Mouse (Mus musculus) cerebellum, adult 11 months (tissue): ENCODE measurements around the gene Dalrd3.

ENCODE experiments used
- DNase-seq: peaks from one replicate; pipeline ENCODE4 v3.0.0; 2022

The Dalrd3 gene

DNA sequence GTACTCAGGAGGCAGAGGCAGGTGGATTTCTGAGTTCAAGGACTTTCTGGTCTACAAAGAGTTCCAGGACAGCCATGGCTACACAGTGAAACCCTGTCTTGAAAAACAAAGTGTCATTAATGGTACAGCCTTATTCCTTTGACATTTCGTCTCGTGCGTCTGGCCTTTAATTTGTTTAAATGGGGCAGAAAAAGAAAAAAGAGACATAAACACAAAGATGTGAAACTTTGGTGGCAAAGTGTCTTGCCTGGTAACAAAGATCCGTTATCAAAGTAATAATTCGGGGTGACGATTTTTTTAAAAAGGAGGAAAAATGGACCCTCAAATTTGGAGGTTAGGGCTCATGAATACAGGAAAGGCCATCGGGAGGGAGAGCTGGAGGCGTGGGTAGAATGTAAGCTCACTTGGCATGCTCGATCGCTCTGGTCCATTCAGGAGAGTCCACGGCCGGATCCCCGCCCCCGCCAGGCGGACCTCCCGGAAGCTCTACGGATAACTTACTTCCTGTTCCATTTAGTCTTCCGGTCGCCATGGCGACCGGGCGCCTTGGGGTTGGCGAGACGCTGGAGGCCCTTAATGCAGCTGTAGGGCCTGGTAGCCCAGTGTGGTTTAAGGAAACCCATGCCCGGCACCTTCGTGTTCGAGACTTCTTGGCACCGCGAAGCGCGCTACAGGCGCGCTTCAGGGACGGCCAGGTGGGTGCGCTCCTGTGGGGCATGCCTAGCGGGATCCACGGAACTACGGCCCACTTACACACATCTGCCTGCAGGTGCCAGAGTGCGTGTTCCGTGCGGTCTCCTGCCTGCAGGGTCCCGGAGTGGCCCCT lies at the start of gene Dalrd3:
Dalrd3 (plus strand) TSS at position 506 of the 826 bp plus-strand sequence.
- DNase-seq: peak; percentile 85

DNA sequence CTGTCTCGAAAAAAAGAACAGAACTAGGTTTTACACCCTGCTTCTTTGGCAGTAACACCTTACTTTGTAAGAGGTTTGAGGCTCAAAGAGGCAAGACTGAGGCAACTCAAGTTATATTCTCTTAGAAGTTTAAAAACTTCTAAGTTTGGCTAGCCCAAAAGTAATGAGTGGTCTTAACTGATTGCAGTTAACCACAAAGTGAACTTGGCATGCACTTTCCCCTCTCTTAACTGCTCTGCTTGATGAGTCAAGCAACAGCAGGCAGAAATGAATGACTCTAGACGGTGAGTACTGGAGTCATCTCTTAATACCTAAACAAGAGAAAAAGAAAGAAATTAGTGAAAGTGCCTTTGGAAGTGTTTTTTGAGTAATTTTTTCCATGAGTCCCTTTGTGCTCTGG lies 48.1 kb upstream of the Dalrd3 start:
- DNase-seq: no peak

DNA sequence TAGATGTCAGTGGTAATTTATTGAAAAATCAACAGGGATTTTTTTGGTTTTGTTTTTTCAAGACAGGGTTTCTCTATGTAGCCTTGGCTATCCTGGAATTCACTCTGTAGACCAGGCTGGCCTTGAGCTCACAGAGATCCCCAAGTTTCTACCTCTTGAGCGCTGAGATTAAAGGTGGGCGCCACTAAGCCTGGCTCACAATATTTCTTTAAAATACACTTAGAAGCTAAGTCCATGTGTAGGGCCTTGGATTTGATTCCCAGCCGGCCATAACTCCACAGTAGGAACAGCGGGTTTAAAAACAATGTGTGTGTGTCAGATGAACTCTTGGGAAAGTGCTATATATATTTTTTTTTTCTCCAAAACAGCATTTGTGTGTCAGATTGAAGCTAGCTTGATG lies 46.3 kb upstream of the Dalrd3 start:
- DNase-seq: no peak

DNA sequence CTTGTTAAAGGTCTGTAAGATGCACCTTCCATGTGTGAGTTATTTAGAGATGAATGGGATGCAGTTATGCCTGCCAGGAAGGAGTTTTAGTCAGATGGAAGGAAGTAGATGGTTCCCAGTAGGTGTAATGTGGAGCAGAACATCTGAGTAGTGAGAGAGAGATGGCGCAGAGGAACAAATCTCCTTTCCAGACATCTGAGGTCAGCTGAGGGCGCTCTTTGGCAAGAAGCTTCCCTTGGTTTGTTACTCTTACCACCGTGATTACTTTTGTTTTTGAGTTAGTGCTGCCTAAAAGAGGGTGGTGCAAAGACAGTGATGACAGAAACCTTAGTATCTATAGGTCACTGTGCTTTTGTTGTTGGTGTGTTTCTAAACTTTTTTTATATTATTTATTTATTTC lies 44.3 kb upstream of the Dalrd3 start:
- no peak for DNase-seq

DNA sequence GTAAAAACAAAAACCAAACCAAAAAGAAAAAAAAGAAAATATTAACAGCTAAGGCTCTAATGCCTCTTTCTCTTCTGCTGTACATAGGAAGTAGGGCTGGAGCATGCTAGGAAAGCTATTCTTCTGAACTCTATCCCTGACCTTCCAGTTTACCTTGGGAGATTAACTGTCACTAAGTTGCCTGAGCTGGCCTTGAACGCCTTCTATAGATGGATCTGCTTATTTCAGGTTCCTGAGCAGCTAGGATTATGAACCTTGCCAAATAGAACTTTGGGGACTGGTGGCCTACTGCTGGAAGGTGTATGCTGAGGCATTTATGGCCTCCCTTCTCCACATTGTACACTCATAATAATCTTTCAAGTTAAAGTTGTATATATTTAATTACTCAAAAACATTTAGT lies 38.7 kb upstream of the Dalrd3 start:
- DNase-seq: no peak

DNA sequence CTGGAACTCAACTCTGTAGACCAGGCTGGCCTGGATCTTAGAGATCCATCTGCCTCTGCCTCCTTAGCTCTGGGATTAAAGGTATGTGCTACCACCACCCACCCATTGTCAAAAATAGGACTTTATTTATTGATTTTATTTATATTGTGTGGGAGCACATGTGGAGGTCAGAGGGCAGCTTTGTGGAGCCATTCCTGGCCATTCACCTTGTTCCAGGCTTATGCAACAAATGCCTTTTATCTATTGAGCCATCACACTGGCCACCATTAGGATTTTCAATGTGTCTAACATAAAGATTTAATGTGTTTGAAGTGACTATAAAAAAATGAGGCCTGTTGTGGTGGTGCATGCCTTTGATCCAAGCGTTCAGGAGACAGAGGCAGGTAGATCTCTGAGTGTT lies 38.2 kb upstream of the Dalrd3 start:
- DNase-seq: no peak

GRCm38 (mm10) chr9:108540846-108541245 lies 28.8 kb upstream of the Dalrd3 start:
- DNase-seq: no peak

GRCm38 (mm10) chr9:108545986-108546385 lies 23.7 kb upstream of the Dalrd3 start:
- no peak for DNase-seq

- no peak for DNase-seq
These were observed 22.8 kb upstream of the Dalrd3 start for GRCm38 (mm10) chr9:108546875-108547274.

DNA sequence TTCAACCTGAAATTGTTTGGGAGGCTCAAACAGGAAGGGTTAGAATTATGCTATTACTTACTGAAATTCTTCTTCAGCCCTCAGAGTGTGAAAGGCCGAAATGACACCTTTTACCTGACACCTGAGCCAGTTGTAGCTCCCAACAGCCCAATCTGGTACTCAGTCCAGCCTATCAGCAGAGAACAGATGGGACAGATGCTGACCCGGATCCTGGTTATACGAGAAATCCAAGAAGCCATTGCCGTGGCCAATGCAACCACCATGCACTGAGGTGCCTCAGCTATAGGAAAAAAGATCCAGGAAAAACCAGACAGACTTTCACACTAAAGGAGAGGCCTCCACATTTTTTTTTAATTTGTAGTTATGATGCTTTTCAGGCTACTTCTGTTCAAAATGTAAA lies 10.5 kb upstream of the Dalrd3 start:
- DNase-seq: no peak

DNA sequence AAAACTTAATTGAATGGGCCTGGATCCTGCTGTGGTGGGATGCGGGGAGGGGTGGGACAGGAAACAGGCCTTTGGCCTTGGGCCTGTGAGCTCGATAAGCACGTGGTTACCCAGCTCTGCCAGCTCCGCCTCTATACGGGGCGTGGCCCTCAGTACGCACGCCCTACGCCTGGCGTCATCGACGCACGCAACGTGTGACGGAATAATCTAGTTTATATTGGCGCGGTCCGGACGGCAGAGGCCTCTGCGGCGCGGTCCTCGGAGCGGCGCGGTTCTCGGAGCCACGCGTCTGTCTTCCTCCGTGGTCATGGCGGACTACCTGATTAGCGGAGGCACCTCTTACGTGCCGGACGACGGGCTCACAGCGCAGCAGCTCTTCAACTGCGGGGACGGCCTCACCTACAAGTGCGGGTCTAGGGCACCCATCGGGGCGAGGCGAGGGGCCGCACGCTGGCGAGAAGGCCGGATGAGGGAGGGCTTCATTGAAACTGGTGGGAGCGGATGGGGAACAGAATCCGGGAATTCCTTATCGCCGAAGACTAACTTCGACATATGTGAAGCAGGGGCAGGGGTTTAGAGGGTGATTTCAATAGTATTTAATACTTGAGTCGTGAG lies 9.4 kb upstream of the Dalrd3 start, which contains the start of gene Impdh2:
Impdh2 (plus strand) TSS at position 60 of the 615 bp plus-strand sequence.
- DNase-seq: peak; percentile 89

DNA sequence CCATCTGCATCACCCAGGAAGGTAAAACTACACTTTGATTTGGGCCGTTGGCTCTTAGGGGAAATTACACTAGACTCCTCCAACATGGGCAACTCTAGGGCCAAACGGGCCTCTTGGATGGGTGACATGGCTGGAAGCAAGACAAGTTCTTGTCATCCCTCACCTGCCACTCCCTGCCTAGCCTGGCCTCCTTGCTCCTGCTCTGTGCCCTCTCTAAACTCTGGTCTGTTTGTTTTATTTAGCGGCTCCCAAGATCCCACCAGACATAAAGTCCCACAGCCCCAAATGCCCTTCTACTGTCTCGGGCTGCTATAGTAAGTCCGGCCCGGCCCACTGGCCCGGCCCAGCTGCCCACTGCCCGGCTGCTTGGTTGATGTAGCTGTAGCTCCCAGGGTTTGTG lies 6.0 kb upstream of the Dalrd3 start:
- no peak for DNase-seq

DNA sequence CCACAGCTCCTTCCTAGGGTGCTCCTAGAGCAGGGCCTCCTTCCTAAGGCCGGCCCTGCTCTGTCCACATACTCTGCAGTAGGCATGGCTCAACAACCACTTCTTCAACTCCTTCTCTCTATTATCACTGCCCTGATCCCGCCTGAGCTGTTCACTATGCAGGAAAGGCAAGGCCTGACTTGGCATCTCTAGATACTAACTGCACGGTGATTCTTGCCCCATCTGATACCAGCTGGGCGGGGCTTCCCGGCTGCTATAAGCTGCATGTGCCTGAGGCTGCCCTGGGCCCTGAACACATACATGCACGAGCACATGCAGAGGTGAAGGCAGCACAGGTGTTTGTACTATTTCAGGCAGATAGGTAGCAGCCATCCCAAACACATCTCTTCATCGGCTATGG lies 5.6 kb upstream of the Dalrd3 start:
- no peak for DNase-seq

- DNase-seq: no peak
These were observed 3.5 kb upstream of the Dalrd3 start for GRCm38 (mm10) chr9:108565881-108566814.

DNA sequence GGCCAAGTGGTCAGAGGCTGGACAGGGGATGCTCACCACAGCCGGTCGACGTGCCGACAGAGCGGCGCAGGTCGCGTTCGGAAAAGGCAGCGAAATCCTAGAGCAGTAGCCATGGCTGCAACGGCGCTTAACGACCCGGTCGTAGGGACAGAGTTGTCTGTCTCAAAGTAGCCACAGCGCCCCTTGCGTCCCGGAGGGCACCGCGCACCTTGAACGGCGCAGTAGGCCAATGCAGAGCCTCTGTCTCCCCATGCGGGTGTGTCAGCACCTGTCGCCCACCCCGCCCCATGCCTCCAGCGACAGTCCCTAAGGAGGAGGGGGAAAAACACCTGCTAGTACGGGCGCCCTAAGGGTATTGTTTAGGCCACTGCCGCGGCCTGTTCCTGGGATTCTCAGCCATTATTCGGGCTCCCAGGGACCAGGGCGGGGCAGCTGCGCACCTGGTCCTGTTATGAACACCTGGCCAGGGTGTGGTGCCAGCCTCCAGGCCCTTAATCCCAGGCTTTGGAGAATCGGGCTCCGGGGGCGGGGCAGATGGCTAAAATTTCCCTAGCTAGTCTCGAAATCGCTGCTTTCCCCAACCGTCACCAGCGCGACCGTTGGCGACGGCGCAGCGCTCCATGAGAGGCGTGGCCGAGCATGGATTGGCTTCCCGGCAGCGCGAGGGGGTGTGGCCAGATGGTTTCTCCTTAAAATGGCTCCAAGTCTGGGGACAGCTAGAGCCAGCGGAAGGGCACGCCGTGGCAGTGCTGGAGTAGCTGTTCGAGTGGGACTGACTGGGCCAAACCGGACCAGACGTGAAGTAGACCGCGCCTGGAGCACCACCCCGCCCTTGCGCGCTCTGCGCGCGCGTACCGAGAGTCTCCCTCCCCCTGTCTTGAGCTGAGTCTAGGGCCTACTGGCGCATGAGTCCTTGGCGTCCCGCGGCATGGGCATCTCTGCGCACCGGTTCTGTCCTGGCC lies 2.6 kb upstream of the Dalrd3 start, which contains the start of gene Ndufaf3:
Ndufaf3 (minus strand) TSS at position 620 of the 962 bp plus-strand sequence.
- peak; percentile 94 for DNase-seq

DNA sequence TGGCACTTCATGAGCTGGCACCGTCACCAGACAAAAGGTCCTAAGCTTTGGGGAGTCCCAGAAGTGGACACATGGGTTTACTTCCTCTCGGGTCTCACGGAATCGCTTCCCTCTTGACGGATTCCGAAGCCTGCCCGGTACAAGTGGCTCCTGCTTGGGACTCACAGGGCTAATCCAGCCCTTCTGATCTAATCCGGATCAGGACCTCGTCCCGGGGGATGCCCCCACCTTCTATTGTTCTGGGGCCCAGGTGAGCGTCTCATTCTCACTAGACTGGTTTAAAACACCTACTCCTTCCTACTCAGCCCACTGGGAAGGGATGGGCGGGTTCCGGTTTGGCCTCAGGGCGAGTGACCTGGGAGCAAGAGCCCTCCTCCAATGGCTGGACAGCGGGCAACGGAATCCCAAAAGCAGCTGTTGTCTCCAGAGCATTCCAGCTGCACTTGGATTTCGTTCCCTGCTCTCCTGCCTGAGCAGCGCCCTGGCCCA lies 1.7 kb upstream of the Dalrd3 start:
- DNase-seq: no peak

DNA sequence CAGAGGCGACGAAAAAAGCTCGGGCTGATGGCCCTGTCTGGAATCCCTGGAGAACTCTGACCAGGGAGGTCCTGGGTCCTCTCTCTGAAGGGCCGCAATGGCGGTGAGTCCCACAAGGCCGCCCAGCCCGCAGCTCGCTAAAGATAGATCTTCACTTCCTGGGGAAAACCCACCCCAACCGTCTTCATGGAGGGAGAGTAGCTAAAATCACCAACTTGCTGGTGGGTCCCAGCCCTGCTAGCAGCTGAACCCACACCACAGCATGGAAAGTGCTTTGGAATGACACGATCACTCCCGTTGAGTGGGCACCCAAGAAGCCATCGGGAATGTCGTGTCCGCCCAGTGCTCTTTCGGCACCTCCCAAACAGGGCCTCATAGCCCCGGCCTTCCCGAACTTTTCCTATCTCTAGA lies 1.2 kb upstream of the Dalrd3 start:
- DNase-seq: no peak

DNA sequence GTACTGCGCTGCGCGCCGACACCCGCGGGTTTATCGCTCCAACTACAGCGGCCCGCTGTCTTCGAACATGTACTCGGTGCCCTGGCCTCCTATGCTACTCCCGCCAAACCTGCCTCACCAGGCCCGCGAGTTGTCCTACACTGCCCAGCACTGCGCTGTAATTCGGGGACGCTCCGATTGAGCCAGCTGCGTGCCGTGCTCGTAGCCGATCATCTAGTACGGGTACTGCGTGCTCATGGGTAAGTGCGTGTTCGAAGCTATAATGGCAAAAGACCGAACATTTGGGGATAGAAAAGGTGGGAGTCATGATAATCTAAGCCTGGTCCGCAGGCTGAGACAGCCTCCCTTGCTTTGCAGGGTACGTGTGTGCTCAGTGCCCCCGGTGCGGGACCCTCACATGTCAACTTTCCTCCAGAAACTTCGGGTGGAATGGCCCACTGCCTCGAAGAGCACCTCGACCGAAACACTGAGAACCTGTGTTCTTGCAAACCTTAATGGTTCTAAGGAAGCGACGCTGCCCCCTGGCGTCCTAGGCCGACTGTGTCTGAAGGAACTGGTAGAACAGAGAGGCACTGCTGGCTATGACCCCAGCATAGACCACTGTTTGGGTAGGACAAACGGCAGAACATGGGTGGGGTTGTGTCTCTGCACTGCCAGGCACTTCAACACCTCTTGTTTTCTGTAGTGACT lies 666 bp downstream of the Dalrd3 start:
- peak; percentile 57 for DNase-seq

- no peak for DNase-seq
These were observed 1.8 kb downstream of the Dalrd3 start for GRCm38 (mm10) chr9:108571401-108571973.

GRCm38 (mm10) chr9:108572321-108572720 lies 2.6 kb downstream of the Dalrd3 start:
- DNase-seq: no peak
